Mouse (Mus musculus): ENCODE measurements around the gene 1190005I06Rik. TPM values are rescaled to one million over a fixed set of nuclear protein-coding genes. Genes with fewer than 3 reads are reported as not detected.

Gene 1190005I06Rik
- polyA plus RNA-seq, 1 experiment from 2014 or later = 1.2 TPM

DNA sequence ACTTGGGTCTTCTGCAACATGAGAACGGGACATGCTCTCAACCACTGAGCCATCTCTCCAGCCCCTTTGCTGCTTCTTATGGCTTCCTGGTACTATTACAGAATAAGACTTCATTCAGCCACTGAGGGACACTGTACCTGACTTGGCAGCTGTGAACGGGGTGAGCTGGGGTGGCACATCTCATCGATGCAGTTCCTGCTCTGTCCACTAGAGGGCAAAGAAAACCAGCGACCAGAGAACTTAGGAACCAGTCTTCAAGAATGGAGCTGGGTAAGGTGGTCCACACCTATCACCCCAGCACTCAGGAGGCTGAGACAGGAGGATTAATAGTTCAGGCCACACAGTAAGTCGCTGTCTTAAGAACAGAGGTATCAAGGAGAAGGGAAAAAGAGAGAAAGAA lies 51.5 kb downstream of the 1190005I06Rik start:
- H3K9ac ChIP-seq = no peak overlapping the region
- H3K9me3 ChIP-seq (replicated peaks) = no peaks in the 10 kb centered on the region
- no peaks in the 10 kb centered on the region for H3K36me3 ChIP-seq (replicated peaks)
- H3K27me3 ChIP-seq = peaks cover 6% of the 10 kb centered on the region; the same call in 1 of the 2 replicates
- H3K27ac ChIP-seq (replicated peaks) = no peak overlapping the region
- peaks cover 6% of the 10 kb centered on the region; the same call in 1 of the 2 replicates for H3K4me1 ChIP-seq (replicated peaks)
- no peak overlapping the region for H3K4me2 ChIP-seq
- 12% methylated on average over 5 of the region's 5 CpGs for WGBS (ENCODE audit: insufficient replicate concordance)
- no peak for ATAC-seq (ENCODE audit: insufficient read depth)
- no peak overlapping the region for H3K4me3 ChIP-seq (replicated peaks)

DNA sequence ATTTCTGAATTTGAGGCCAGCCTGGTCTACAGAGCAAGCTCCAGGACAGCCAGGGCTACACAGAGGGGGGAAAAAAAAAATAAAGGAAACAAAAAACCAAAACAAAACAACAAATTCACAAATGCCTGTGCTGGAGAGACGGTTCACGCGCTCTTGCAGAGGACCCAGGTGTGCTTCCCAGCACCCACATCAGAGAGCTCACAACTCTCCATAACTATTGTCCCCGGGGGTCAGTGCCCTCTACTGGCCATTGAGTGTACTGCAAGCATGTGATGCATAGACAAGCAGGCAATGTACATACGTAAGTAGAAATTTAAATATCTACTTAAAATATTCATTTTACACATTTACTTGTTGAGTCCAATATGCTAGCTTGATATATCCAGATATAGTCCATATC lies 52.9 kb downstream of the 1190005I06Rik start:
- ATAC-seq (ENCODE audit: insufficient read depth) = no peak
- WGBS (ENCODE audit: insufficient replicate concordance) = 79% methylated on average over 5 of the region's 5 CpGs
- Histone ChIP-seq H3K27me3 (peaks cover 6% of the 10 kb centered on the region; the same call in 1 of the 2 replicates), H3K9me3 (replicated peaks) (no peaks in the 10 kb centered on the region), H3K4me1 (replicated peaks) (peaks cover 13% of the 10 kb centered on the region), H3K9ac (no peak overlapping the region), H3K4me2 (no peak overlapping the region), H3K27ac (replicated peaks) (no peak overlapping the region), H3K36me3 (replicated peaks) (no peaks in the 10 kb centered on the region), H3K4me3 (replicated peaks) (no peak overlapping the region)

DNA sequence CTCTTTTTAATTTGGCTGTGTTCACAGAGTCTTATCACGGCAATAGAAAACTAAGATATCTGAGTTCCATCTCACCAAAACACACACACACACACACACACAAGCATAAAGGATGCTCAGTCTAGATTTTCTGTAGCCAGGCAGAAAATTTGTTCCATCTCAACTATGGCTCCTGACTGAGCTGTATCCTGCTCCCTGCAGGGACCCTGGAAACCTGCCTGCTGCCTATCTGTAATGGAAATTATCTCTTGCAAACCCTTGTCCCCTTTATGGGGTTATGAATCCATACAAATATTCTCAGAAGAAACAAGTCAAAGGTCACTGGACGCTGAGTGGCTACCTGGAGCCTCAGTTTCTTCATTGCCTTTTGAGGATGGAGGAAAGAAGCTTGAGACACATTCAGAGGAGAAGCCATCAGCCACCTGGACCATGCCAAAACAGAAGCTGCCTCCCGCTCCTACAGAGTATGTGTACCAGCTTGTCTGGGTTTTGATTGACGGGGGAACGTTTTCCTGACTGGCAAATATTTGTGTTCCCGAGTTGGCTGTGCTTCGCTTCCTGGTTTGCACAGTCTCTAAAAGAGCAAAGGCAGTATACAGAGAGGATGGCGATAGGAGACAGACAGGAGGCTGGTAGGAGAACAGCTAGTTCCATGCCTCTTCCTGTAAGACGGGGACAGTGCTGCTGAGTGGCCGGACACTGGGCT lies 55.7 kb downstream of the 1190005I06Rik start:
- H3K27ac ChIP-seq (replicated peaks) = 0 out of 2 replicates have a peak overlapping the region, but pooled peaks have one; percentile 29
- 50% methylated on average over 10 of the region's 10 CpGs for WGBS (ENCODE audit: insufficient replicate concordance)
- H3K4me1 ChIP-seq (replicated peaks) = peaks cover 32% of the 10 kb centered on the region

DNA sequence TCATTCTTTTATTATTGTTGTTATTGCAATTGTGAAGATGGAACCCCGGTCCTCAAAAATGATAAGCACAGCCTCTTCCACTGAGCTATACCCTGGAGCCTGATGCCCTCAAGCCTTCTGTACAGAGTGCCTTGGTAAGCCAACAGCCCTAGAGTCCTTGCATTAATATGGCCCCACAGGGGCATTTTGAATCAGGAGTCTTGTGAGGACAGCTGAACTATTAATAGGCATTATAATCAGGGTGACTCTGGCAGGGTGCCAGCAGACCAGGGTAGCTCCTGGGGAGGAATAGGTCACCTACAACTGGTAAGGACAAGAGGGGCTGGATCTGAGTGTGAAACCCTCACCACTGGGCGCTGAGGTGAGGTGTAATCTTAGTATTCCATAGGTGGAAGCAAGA lies 57.5 kb downstream of the 1190005I06Rik start:
- peak overlapping the region; percentile 35; the same call in 1 of the 2 replicates for H3K27ac ChIP-seq (replicated peaks)
- H3K9ac ChIP-seq = peak overlapping the region; percentile 45
- H3K4me2 ChIP-seq = peak overlapping the region; percentile 98
- H3K36me3 ChIP-seq (replicated peaks) = peaks cover 12% of the 10 kb centered on the region
- H3K27me3 ChIP-seq = no peaks in the 10 kb centered on the region
- H3K9me3 ChIP-seq (replicated peaks) = no peaks in the 10 kb centered on the region
- peaks cover 33% of the 10 kb centered on the region for H3K4me1 ChIP-seq (replicated peaks)
- 46% methylated on average over 2 of the region's 2 CpGs for WGBS (ENCODE audit: insufficient replicate concordance)
- peak overlapping the region; percentile 77 for H3K4me3 ChIP-seq (replicated peaks)
- no peak for ATAC-seq (ENCODE audit: insufficient read depth)

More for the DNA sequence above, 55.7 kb downstream of the 1190005I06Rik start:
- Histone ChIP-seq H3K9me3 (replicated peaks) (no peaks in the 10 kb centered on the region), H3K4me3 (replicated peaks) (no peak overlapping the region), H3K36me3 (replicated peaks) (no peaks in the 10 kb centered on the region; the same call in none of the 2 replicates), H3K27me3 (no peaks in the 10 kb centered on the region), H3K9ac (no peak overlapping the region), H3K4me2 (0 out of 2 replicates have a peak overlapping the region, but pooled peaks have one; percentile 1)
- no peak for ATAC-seq (ENCODE audit: insufficient read depth)

DNA sequence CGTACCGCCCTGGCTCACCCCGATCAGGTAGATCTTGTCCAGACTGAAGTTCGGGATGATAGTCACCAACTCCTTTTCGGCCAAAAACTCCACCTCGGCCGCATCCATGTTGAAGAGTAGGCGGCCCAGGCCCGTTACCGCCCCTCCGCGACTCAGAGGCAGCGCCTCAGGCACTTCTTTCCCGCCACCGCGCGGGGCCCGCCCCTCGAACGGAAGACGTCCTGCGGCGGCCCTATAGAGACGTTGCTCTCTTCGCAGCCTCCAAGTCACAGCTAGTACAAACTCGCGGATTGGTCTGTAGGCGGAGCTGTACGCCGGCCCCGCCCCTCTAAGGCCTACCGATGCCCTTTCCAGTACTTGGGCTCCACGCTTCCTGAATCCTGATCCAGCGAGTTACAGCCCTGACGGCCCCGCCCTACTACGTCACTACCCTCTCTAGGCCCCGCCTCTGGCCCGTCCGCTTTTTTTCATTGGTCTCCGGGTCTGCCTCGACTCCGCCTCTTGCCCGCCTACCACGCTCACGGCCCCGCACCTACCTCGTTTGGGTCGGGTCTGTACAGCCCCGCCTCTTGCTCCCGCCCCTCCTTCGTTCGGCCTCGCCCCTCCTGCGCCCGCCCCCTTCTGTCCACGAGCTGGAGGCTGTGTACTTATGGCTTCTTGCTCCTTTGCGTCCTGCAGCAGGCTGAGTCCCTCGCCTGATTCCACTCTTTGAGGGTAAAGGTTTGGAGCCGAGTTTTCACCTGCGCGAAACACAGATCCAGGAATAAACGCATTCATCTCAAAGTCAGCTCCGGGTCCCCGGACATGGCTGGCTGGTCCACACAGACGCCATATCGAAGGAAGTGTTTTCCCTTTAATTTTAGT lies 58.3 kb downstream of the 1190005I06Rik start, which contains the start of gene Gins2:
TSS of gene Gins2 (minus strand) at position 397 of the 864 bp plus-strand sequence.
- Histone ChIP-seq H3K27me3 (no peaks in the 10 kb centered on the region), H3K9me3 (replicated peaks) (no peaks in the 10 kb centered on the region), H3K27ac (replicated peaks) (peak within 1 kb of the TSS; percentile 72), H3K4me3 (replicated peaks) (peak within 1 kb of the TSS; percentile 77), H3K4me1 (replicated peaks) (peaks cover 33% of the 10 kb centered on the region), H3K9ac (peak within 1 kb of the TSS; percentile 83), H3K36me3 (replicated peaks) (peaks cover 18% of the 10 kb centered on the region), H3K4me2 (peak within 1 kb of the TSS; percentile 98)
- under 1% methylated on average over 67 of the region's 67 CpGs for WGBS (ENCODE audit: insufficient replicate concordance)
- ATAC-seq (ENCODE audit: insufficient read depth) = peak; percentile 96

DNA sequence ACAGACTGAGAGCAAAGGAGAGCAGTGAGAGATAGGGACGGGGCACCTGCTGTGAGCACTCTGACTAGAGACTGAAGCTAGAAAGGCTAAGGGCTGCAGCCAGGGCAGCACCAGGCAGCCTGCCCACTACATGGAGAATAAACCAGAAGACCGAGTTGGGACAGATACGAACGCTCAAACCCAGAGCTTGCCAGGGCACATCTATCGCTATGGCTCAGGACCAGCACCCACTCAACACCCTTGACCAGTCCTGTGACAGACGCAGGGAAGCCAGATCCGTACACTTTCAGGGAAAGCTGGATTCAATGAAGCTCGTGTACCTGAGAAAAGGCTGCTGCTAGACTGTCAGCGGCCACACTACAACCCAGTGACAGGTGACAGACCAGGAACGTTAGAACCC lies 61.9 kb downstream of the 1190005I06Rik start:
- 87% methylated on average over 10 of the region's 10 CpGs for WGBS (ENCODE audit: insufficient replicate concordance)
- Histone ChIP-seq H3K4me2 (no peak overlapping the region), H3K27me3 (no peaks in the 10 kb centered on the region), H3K4me3 (replicated peaks) (no peak overlapping the region), H3K9ac (no peak overlapping the region), H3K27ac (replicated peaks) (no peak overlapping the region), H3K9me3 (replicated peaks) (no peaks in the 10 kb centered on the region), H3K36me3 (replicated peaks) (peaks cover 44% of the 10 kb centered on the region), H3K4me1 (replicated peaks) (peaks cover 30% of the 10 kb centered on the region)
- no peak for ATAC-seq (ENCODE audit: insufficient read depth)

DNA sequence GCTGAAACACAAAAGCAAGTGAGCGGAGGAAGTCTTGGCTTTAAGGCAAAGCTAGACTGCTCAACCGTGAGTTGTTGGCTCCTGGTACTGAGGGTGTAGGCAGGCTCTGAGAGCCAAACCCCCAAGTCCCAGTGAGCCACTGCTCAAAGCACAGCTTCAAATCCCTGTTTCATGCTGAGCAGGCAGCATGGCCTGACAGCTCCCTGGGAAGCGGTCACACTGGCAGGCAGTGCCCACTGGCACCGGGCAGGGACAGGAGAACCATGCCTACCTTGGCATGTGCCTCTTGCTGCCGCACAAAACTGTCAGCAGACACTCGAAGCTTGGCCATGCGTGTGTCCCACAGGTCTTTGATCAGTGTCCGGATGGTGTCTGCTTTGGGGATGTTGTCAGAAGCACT lies 65.6 kb downstream of the 1190005I06Rik start:
- no peak for ATAC-seq (ENCODE audit: insufficient read depth)
- WGBS (ENCODE audit: insufficient replicate concordance) = 87% methylated on average over 8 of the region's 8 CpGs
- Histone ChIP-seq H3K9ac (no peak overlapping the region), H3K4me2 (no peak overlapping the region), H3K4me1 (replicated peaks) (peaks cover 1% of the 10 kb centered on the region), H3K27me3 (no peaks in the 10 kb centered on the region), H3K36me3 (replicated peaks) (peaks cover 80% of the 10 kb centered on the region), H3K4me3 (replicated peaks) (no peak overlapping the region), H3K9me3 (replicated peaks) (no peaks in the 10 kb centered on the region), H3K27ac (replicated peaks) (no peak overlapping the region)

DNA sequence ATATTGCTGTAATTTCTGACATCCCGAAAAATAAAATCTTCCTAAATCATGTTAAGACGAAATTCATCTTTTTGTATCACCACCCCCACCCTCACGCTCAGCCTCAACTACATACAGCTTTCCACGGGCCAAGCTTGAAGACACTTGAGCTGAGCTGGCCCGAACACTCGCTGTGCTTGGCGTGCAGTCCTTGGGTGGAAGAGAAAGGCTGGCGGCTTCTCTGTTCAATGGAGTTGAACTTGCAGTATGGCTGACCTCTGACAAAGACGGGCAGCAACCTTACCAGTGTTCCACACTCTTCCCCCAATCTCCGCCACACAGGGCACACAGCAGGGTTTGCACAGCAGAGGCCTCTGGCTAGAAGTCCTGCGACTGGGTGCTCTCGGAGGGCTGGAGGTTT lies 66.1 kb downstream of the 1190005I06Rik start:
- no peak for ATAC-seq (ENCODE audit: insufficient read depth)
- no peak overlapping the region for H3K4me3 ChIP-seq (replicated peaks)
- 84% methylated on average over 12 of the region's 12 CpGs for WGBS (ENCODE audit: insufficient replicate concordance)

DNA sequence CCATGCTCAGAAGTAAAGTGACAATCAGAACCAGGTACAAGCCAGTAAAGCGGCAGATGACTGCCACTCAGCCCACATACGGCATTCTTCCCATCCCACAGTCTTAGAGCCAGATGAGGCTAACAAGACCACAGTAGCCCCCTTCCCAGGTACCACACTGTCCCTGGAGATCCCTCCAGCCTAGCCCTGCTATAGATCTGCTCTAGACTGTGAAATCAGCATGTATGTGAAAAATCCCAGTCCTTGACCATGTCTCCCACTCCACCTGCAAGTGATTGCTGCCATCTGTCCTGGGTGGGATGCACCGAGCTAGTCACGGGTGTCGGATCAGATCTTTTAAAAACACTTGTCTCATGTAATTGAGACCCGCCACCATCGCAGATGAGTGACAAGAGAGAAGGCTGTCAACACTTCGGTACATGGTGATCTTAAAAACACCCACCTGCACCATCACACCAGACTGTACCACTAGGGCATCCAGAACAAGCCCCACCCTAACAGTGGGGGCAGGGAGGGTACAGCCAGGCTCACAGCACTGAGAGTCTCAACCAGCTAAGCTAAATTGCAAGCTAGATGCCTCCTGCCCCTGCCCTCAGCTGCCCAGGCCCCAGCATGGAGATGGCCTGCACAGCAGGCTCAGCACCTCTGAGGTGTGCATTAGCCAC lies 67.0 kb downstream of the 1190005I06Rik start:
- no peak overlapping the region for H3K4me3 ChIP-seq (replicated peaks)
- WGBS (ENCODE audit: insufficient replicate concordance) = 85% methylated on average over 8 of the region's 8 CpGs
- H3K4me1 ChIP-seq (replicated peaks) = peaks cover 10% of the 10 kb centered on the region
- H3K9me3 ChIP-seq (replicated peaks) = no peaks in the 10 kb centered on the region
- H3K27ac ChIP-seq (replicated peaks) = no peak overlapping the region
- H3K27me3 ChIP-seq = no peaks in the 10 kb centered on the region
- no peak overlapping the region for H3K4me2 ChIP-seq
- H3K36me3 ChIP-seq (replicated peaks) = peaks cover 87% of the 10 kb centered on the region
- ATAC-seq (ENCODE audit: insufficient read depth) = no peak
- H3K9ac ChIP-seq = no peak overlapping the region

More for the DNA sequence above, 66.1 kb downstream of the 1190005I06Rik start:
- no peak overlapping the region for H3K4me2 ChIP-seq
- no peak overlapping the region for H3K27ac ChIP-seq (replicated peaks)
- H3K9me3 ChIP-seq (replicated peaks) = no peaks in the 10 kb centered on the region
- peaks cover 1% of the 10 kb centered on the region; the same call in 1 of the 2 replicates for H3K4me1 ChIP-seq (replicated peaks)
- no peaks in the 10 kb centered on the region for H3K27me3 ChIP-seq
- peaks cover 85% of the 10 kb centered on the region for H3K36me3 ChIP-seq (replicated peaks)
- H3K9ac ChIP-seq = no peak overlapping the region

DNA sequence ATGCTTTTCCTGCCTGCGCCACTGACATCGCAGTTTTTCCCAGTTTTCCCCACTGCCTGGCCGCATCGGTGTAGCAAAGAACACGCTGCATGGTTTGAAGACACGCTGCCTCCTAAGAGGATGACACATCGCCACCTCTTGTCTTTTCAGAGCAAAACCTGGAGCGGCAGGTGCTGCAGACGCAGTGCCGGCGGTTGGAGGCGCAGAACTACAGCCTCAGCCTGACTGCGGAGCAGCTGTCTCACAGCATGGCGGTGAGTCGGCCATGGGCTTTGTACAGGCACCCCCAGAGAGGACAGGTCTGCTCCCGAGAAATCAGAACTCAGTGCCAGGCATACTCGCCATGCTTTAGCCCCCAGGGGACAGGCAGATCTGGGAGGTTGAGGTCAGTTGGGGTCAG lies 69.6 kb downstream of the 1190005I06Rik start:
- no peaks in the 10 kb centered on the region for H3K27me3 ChIP-seq
- no peaks in the 10 kb centered on the region for H3K9me3 ChIP-seq (replicated peaks)
- peaks cover 94% of the 10 kb centered on the region for H3K36me3 ChIP-seq (replicated peaks)
- H3K4me2 ChIP-seq = no peak overlapping the region
- no peak overlapping the region for H3K4me3 ChIP-seq (replicated peaks)
- peaks cover 22% of the 10 kb centered on the region for H3K4me1 ChIP-seq (replicated peaks)
- no peak overlapping the region for H3K27ac ChIP-seq (replicated peaks)
- no peak overlapping the region for H3K9ac ChIP-seq
- 94% methylated on average over 17 of the region's 17 CpGs for whole genome bisulfite sequencing (ENCODE audit: insufficient replicate concordance)
- no peak for ATAC-seq (ENCODE audit: insufficient read depth)

Measured in liver, embryonic 15.5 days (tissue).